Mouse (Mus musculus) adrenal gland, postnatal 36 days (tissue): ENCODE measurements at regions not wholly inside any gene's neighbourhood (a gene's known extent, or its start where the extent isn't known, plus 50 kb on each side); places are given as distances from the start of the nearest gene placed in this dataset.

Source experiments
- DNase-seq, 2 experiments: peaks; one replicate each; pipeline ENCODE4 v3.0.0; 2021; ENCODE audit warnings: mixed read lengths in 1 of 2

DNA sequence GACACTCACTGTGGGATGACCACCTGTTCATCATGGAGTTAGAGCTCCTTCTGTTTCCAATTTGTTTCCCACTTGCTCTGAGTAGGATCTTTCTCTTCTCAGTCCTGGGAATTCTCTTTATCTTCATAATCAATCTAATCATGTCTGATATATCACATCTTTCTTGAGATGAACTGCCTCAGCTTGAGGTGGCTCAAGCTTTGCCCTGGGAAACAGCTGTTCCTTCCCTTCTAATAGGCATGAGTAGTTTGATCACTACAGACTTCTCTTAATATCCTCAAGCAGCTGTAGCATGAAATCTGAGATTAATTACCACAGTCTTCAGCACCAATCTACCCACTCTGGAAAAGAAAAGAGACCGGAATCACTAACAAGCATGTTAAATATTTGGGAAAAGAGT lies 270.8 kb upstream of the Tmem47 start:
- no peak for DNase-seq

DNA sequence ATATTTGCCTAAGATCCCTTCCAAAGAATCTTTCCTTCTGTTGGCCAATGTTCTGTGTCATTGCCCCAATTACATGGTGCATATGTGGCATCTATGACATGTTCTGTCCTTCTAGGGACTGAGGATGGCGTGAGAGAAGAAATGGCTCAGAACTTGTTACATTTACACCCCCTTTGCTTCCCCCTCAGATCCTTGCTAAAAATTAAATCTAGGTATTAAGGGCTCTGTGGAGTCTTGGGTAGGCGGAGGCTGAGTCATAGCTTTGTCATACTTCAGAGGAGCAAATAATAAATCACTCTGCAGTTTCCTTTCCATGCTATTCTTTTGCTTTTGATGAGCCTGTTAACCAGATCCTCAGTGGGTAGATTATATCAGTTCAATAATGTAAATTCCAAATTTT lies 270.2 kb upstream of the Tmem47 start:
- peak in 1 of 2 experiments; percentile 3 for DNase-seq
